Mouse (Mus musculus) layer of hippocampus, adult 9-10 months (tissue): ENCODE measurements around the gene Tbk1.

Source experiments
- DNase-seq: peaks from one replicate; pipeline ENCODE4 v3.0.0; 2022; ENCODE audit warnings: low spot score

Gene Tbk1

GRCm38 (mm10) chr10:121542156-121542555, 44.4 kb downstream of the Tbk1 start:
- DNase-seq: no peak

GRCm38 (mm10) chr10:121534995-121535394, 51.6 kb downstream of the Tbk1 start:
- DNase-seq: no peak

- no peak for DNase-seq
Observed at GRCm38 (mm10) chr10:121533137-121533872, 53.3 kb downstream of the Tbk1 start.

- DNase-seq: no peak
Observed at GRCm38 (mm10) chr10:121531541-121531940, 55.0 kb downstream of the Tbk1 start.

GRCm38 (mm10) chr10:121530365-121531003, 56.1 kb downstream of the Tbk1 start:
- DNase-seq: no peak

- DNase-seq: no peak
Observed at GRCm38 (mm10) chr10:121529261-121529660, 57.3 kb downstream of the Tbk1 start.

GRCm38 (mm10) chr10:121528470-121528869, 58.1 kb downstream of the Tbk1 start:
- no peak for DNase-seq

- DNase-seq: no peak
Observed at GRCm38 (mm10) chr10:121527114-121527513, 59.5 kb downstream of the Tbk1 start.

GRCm38 (mm10) chr10:121520923-121521585, 65.5 kb downstream of the Tbk1 start:
- DNase-seq: no peak

GRCm38 (mm10) chr10:121519710-121520109, 66.9 kb downstream of the Tbk1 start:
- DNase-seq: no peak

GRCm38 (mm10) chr10:121516008-121516600, 70.5 kb downstream of the Tbk1 start:
- DNase-seq: peak; percentile 79

GRCm38 (mm10) chr10:121509751-121510643, 76.6 kb downstream of the Tbk1 start:
- no peak for DNase-seq

- no peak for DNase-seq
Observed at GRCm38 (mm10) chr10:121507755-121508544, 78.6 kb downstream of the Tbk1 start.

GRCm38 (mm10) chr10:121506731-121507583, 79.6 kb downstream of the Tbk1 start:
- no peak for DNase-seq

GRCm38 (mm10) chr10:121505929-121506328, 80.7 kb downstream of the Tbk1 start:
- no peak for DNase-seq

GRCm38 (mm10) chr10:121504973-121505911, 81.3 kb downstream of the Tbk1 start:
- no peak for DNase-seq

GRCm38 (mm10) chr10:121501160-121501559, 85.4 kb downstream of the Tbk1 start:
- DNase-seq: no peak

- DNase-seq: no peak
Observed at GRCm38 (mm10) chr10:121500034-121500433, 86.6 kb downstream of the Tbk1 start.

- no peak for DNase-seq
Observed at GRCm38 (mm10) chr10:121499063-121499462, 87.5 kb downstream of the Tbk1 start.
